Mouse (Mus musculus): Measurements from ENCODE around the gene Vmn2r97. TPM values are rescaled to one million over a fixed set of nuclear protein-coding genes. Genes with fewer than 3 reads are reported as not detected.
"Not testable (repeated sequence)": the region's sequence is repeated elsewhere in the genome, so short reads cannot be mapped to it uniquely, and the experiment has no call there.

Gene Vmn2r97
- not detected in 2 replicates for polyA plus RNA-seq (2014; fragmentation: Nextera tagmentation; extraction: Ambion mirVana)

- H3K36me3 ChIP-seq (ENCODE audit: control insufficient read depth, insufficient read depth, low read length); H3K4me1 ChIP-seq (ENCODE audit: control insufficient read depth, insufficient read depth, low read length); H3K9ac ChIP-seq (ENCODE audit: low read depth, low read length); H3K4me3 ChIP-seq (ENCODE audit: low read depth, low read length); H3K27me3 ChIP-seq (ENCODE audit: control insufficient read depth, insufficient read depth, low read length); H3K27ac ChIP-seq (ENCODE audit: low read depth, low read length); H3K9me3 ChIP-seq (replicated peaks; ENCODE audit: control insufficient read depth, low read length); H3K4me2 ChIP-seq; ATAC-seq (replicated peaks; ENCODE audit: insufficient number of reproducible peaks, low FRiP score, low TSS enrichment): not testable (repeated sequence)
- WGBS (ENCODE audit: insufficient replicate concordance) = 70% methylated on average over 2 of the region's 2 CpGs
These were observed at the start of gene Vmn2r97 for GRCm38 (mm10) chr17:18914000-18914399. Gene Vmn2r97 (plus strand): TSS chr17:18914300.

- not testable (repeated sequence) for H3K27me3 ChIP-seq (ENCODE audit: control insufficient read depth, insufficient read depth, low read length); H3K36me3 ChIP-seq (ENCODE audit: control insufficient read depth, insufficient read depth, low read length); H3K4me1 ChIP-seq (ENCODE audit: control insufficient read depth, insufficient read depth, low read length); H3K4me3 ChIP-seq (ENCODE audit: low read depth, low read length); H3K27ac ChIP-seq (ENCODE audit: low read depth, low read length); ATAC-seq (replicated peaks; ENCODE audit: insufficient number of reproducible peaks, low FRiP score, low TSS enrichment); H3K9me3 ChIP-seq (replicated peaks; ENCODE audit: control insufficient read depth, low read length); H3K4me2 ChIP-seq; H3K9ac ChIP-seq (ENCODE audit: low read depth, low read length)
- 84% methylated on average over 1 of the region's 2 CpGs for WGBS (ENCODE audit: insufficient replicate concordance)
These were observed 31.7 kb upstream of the Vmn2r97 start for GRCm38 (mm10) chr17:18882436-18882835.

- Histone ChIP-seq H3K9ac (ENCODE audit: low read depth, low read length) (no peak overlapping the region), H3K4me3 (ENCODE audit: low read depth, low read length) (no peak overlapping the region), H3K4me2 (no peak overlapping the region), H3K4me1 (ENCODE audit: control insufficient read depth, insufficient read depth, low read length) (no peaks in the 10 kb centered on the region), H3K27me3 (ENCODE audit: control insufficient read depth, insufficient read depth, low read length) (no peaks in the 10 kb centered on the region), H3K9me3 (replicated peaks; ENCODE audit: control insufficient read depth, low read length) (peaks cover 3% of the 10 kb centered on the region), H3K36me3 (ENCODE audit: control insufficient read depth, insufficient read depth, low read length) (no peaks in the 10 kb centered on the region), H3K27ac (ENCODE audit: low read depth, low read length) (no peak overlapping the region)
- 70% methylated on average over 6 of the region's 6 CpGs for WGBS (ENCODE audit: insufficient replicate concordance)
- no peak for ATAC-seq (replicated peaks; ENCODE audit: insufficient number of reproducible peaks, low FRiP score, low TSS enrichment)
These were observed 24.3 kb upstream of the Vmn2r97 start for GRCm38 (mm10) chr17:18889745-18890329.

- peaks cover 23% of the 10 kb centered on the region for H3K9me3 ChIP-seq (replicated peaks; ENCODE audit: control insufficient read depth, low read length)
- H3K36me3 ChIP-seq (ENCODE audit: control insufficient read depth, insufficient read depth, low read length); H3K4me1 ChIP-seq (ENCODE audit: control insufficient read depth, insufficient read depth, low read length); H3K27ac ChIP-seq (ENCODE audit: low read depth, low read length); H3K4me2 ChIP-seq; ATAC-seq (replicated peaks; ENCODE audit: insufficient number of reproducible peaks, low FRiP score, low TSS enrichment); H3K9ac ChIP-seq (ENCODE audit: low read depth, low read length); H3K4me3 ChIP-seq (ENCODE audit: low read depth, low read length); H3K27me3 ChIP-seq (ENCODE audit: control insufficient read depth, insufficient read depth, low read length): not testable (repeated sequence)
- WGBS (ENCODE audit: insufficient replicate concordance) = 52% methylated on average over 1 of the region's 1 CpGs
These were observed 43.7 kb downstream of the Vmn2r97 start for GRCm38 (mm10) chr17:18957800-18958199.

GRCm38 (mm10) chr17:18968371-18969275 lies 54.5 kb downstream of the Vmn2r97 start:
- H3K4me2 ChIP-seq = no peak overlapping the region
- 85% methylated on average over 29 of the region's 29 CpGs for WGBS (ENCODE audit: insufficient replicate concordance)
- H3K9me3 ChIP-seq (replicated peaks; ENCODE audit: control insufficient read depth, low read length) = peaks cover 22% of the 10 kb centered on the region
- no peak overlapping the region for H3K27ac ChIP-seq (ENCODE audit: low read depth, low read length)
- H3K4me3 ChIP-seq (ENCODE audit: low read depth, low read length) = no peak overlapping the region
- no peaks in the 10 kb centered on the region for H3K36me3 ChIP-seq (ENCODE audit: control insufficient read depth, insufficient read depth, low read length)
- H3K4me1 ChIP-seq (ENCODE audit: control insufficient read depth, insufficient read depth, low read length) = no peaks in the 10 kb centered on the region
- H3K27me3 ChIP-seq (ENCODE audit: control insufficient read depth, insufficient read depth, low read length) = no peaks in the 10 kb centered on the region
- no peak for ATAC-seq (replicated peaks; ENCODE audit: insufficient number of reproducible peaks, low FRiP score, low TSS enrichment)
- no peak overlapping the region for H3K9ac ChIP-seq (ENCODE audit: low read depth, low read length)

Other genes with a start within 250 kb of the Vmn2r97 start
- gene Vmn2r98, start 139.2 kb downstream of the Vmn2r97 start, polyA plus RNA-seq (2014; fragmentation: Nextera tagmentation; extraction: Ambion mirVana) = not detected in 2 replicates

Data from heart, embryonic 11.5 days (tissue).